In the genomic region with DNA sequence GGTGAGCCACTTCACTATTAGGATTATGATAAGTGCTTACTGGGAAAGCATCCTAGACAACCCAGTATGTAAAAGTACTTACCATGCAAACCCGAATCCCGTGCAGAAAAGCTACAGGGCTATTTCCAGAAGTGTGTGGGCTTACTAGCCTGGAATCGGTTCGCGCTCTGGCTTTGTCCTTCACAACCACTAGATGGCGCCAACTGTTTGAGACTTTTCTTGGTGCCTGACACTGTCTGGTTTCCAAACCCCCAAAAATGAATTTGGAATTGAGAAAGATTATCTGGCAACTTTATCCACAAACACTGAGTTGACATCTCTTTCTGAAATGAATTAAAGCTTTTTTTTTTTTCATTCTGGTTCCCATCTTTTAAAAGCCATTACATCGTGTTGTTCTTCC, we compare ENCODE assay signal across 8 mouse cellular contexts.
DNase-seq lines count a peak whose midpoint lies in the region; ATAC-seq lines count a peak whose summit lies in the region.

No protein-coding gene starts in this region.

- H3K4me2 ChIP-seq in forebrain, embryonic 12.5 days = no peak overlapping the region

- H3K4me3 ChIP-seq in forebrain, embryonic 10.5 days = no peak overlapping the region
- no peak overlapping the region for H3K4me3 ChIP-seq in forebrain, embryonic 12.5 days (replicated peaks)
- no peak overlapping the region for H3K4me3 ChIP-seq in heart, embryonic 10.5 days
- no peak overlapping the region for H3K4me3 ChIP-seq in midbrain, embryonic 10.5 days

- H3K9me3 ChIP-seq in forebrain, embryonic 10.5 days = no peaks in the 10 kb centered on the region
- no peaks in the 10 kb centered on the region for H3K9me3 ChIP-seq in forebrain, embryonic 12.5 days
- no peaks in the 10 kb centered on the region for H3K9me3 ChIP-seq in heart, embryonic 10.5 days
- H3K9me3 ChIP-seq in midbrain, embryonic 10.5 days (replicated peaks) = no peaks in the 10 kb centered on the region

- peaks cover 4% of the 10 kb centered on the region; the same call in 1 of the 2 replicates for H3K4me1 ChIP-seq in forebrain, embryonic 10.5 days
- no peaks in the 10 kb centered on the region for H3K4me1 ChIP-seq in forebrain, embryonic 12.5 days
- H3K4me1 ChIP-seq in heart, embryonic 10.5 days = no peaks in the 10 kb centered on the region
- no peaks in the 10 kb centered on the region for H3K4me1 ChIP-seq in midbrain, embryonic 10.5 days

- H3K27me3 ChIP-seq in forebrain, embryonic 10.5 days (ENCODE audit: poor library complexity, severe bottlenecking) = peaks cover 94% of the 10 kb centered on the region
- H3K27me3 ChIP-seq in forebrain, embryonic 12.5 days = peaks cover 71% of the 10 kb centered on the region
- H3K27me3 ChIP-seq in heart, embryonic 10.5 days (ENCODE audit: insufficient read depth, poor library complexity, severe bottlenecking) = peaks cover 34% of the 10 kb centered on the region
- H3K27me3 ChIP-seq in midbrain, embryonic 10.5 days (ENCODE audit: low read depth, poor library complexity, severe bottlenecking) = peaks cover 79% of the 10 kb centered on the region

- no peak overlapping the region for H3K9ac ChIP-seq in forebrain, embryonic 12.5 days

- WGBS in forebrain, embryonic 10.5 days = 7% methylated on average over 7 of the region's 7 CpGs
- WGBS in forebrain, embryonic 12.5 days = 4% methylated on average over 7 of the region's 7 CpGs
- WGBS in heart, embryonic 10.5 days = 6% methylated on average over 7 of the region's 7 CpGs
- WGBS in midbrain, embryonic 10.5 days = 10% methylated on average over 7 of the region's 7 CpGs

- no peak for ATAC-seq in forebrain, embryonic 12.5 days (ENCODE audit: low FRiP score)

- H3K36me3 ChIP-seq in forebrain, embryonic 10.5 days (replicated peaks) = no peaks in the 10 kb centered on the region
- no peaks in the 10 kb centered on the region for H3K36me3 ChIP-seq in forebrain, embryonic 12.5 days (replicated peaks)
- H3K36me3 ChIP-seq in heart, embryonic 10.5 days = no peaks in the 10 kb centered on the region
- H3K36me3 ChIP-seq in midbrain, embryonic 10.5 days = no peaks in the 10 kb centered on the region

- DNase-seq in forebrain, embryonic 10.5 days (ENCODE audit: extremely low spot score, low spot score) = peak; percentile 69
- peak; percentile 42 for DNase-seq in adrenal gland, adult 2 months
- peak; percentile 94 for DNase-seq in embryo, embryonic 10 days (ENCODE audit: low spot score)
- DNase-seq in heart, embryonic 10.5 days (ENCODE audit: low spot score) = peak; percentile 78
- DNase-seq in layer of hippocampus, postnatal 25 days (ENCODE audit: extremely low spot score in 1 of 2, low spot score in 1 of 2) = peak; percentile 37 to 74
- DNase-seq in midbrain, embryonic 10.5 days (ENCODE audit: low spot score) = peak; percentile 69
- peak; percentile 1 for DNase-seq in spleen, adult 12 weeks (ENCODE audit: low spot score)

- no peak overlapping the region for H3K27ac ChIP-seq in forebrain, embryonic 10.5 days
- no peak overlapping the region for H3K27ac ChIP-seq in forebrain, embryonic 12.5 days
- H3K27ac ChIP-seq in heart, embryonic 10.5 days = no peak overlapping the region
- H3K27ac ChIP-seq in midbrain, embryonic 10.5 days (replicated peaks) = no peak overlapping the region

Comparison
In these comparisons a context has a peak if more than half of its experiments do, and no peak if none do; other contexts are left out.
1. DNase-seq: peak in every context shown above with its lines; median percentile 94 in embryo, embryonic 10 days; 78 in heart, embryonic 10.5 days; 69 in forebrain, embryonic 10.5 days; 69 in midbrain, embryonic 10.5 days; 56 in layer of hippocampus, postnatal 25 days; 42 in adrenal gland, adult 2 months; 1 in spleen, adult 12 weeks.